Mouse (Mus musculus): ENCODE results near the gene Rgs9bp.
"Not testable (repeated sequence)": the region's sequence is repeated elsewhere in the genome, so short reads cannot be mapped to it uniquely, and the experiment has no call there.

Gene Rgs9bp

GRCm38 (mm10) chr7:35583476-35584025 is 1.8 kb downstream of the Rgs9bp start:
- DNase-seq (ENCODE audit: low read depth, low spot score): no peak

- peak; percentile 67 for DNase-seq (ENCODE audit: low read depth, low spot score)
These were observed 2.7 kb downstream of the Rgs9bp start for GRCm38 (mm10) chr7:35582719-35583118.

- DNase-seq (ENCODE audit: low read depth, low spot score): peak; percentile 87
These were observed 5.5 kb downstream of the Rgs9bp start for GRCm38 (mm10) chr7:35579849-35580248.

GRCm38 (mm10) chr7:35570883-35571282 is 14.5 kb downstream of the Rgs9bp start:
- not testable (repeated sequence) for DNase-seq (ENCODE audit: low read depth, low spot score)

- DNase-seq (ENCODE audit: low read depth, low spot score): not testable (repeated sequence)
These were observed 15.7 kb downstream of the Rgs9bp start for GRCm38 (mm10) chr7:35569724-35570123.

GRCm38 (mm10) chr7:35565965-35566364 is 19.4 kb downstream of the Rgs9bp start:
- DNase-seq (ENCODE audit: low read depth, low spot score): not testable (repeated sequence)

GRCm38 (mm10) chr7:35564872-35565271 is 20.5 kb downstream of the Rgs9bp start:
- DNase-seq (ENCODE audit: low read depth, low spot score): not testable (repeated sequence)

- DNase-seq (ENCODE audit: low read depth, low spot score): no peak
These were observed 21.1 kb downstream of the Rgs9bp start for GRCm38 (mm10) chr7:35564067-35564865.

GRCm38 (mm10) chr7:35563071-35563470 is 22.3 kb downstream of the Rgs9bp start:
- DNase-seq (ENCODE audit: low read depth, low spot score): no peak

GRCm38 (mm10) chr7:35559838-35560237 is 25.5 kb downstream of the Rgs9bp start:
- DNase-seq (ENCODE audit: low read depth, low spot score): no peak

- no peak for DNase-seq (ENCODE audit: low read depth, low spot score)
These were observed 26.7 kb downstream of the Rgs9bp start for GRCm38 (mm10) chr7:35558681-35559080.

- DNase-seq (ENCODE audit: low read depth, low spot score): no peak
These were observed 27.8 kb downstream of the Rgs9bp start for GRCm38 (mm10) chr7:35557577-35557976.

- DNase-seq (ENCODE audit: low read depth, low spot score): no peak
These were observed 28.5 kb downstream of the Rgs9bp start for GRCm38 (mm10) chr7:35556905-35557304.

GRCm38 (mm10) chr7:35556205-35556603 is 29.2 kb downstream of the Rgs9bp start, which contains the start of gene Nudt19:
Gene Nudt19, minus strand, starts transcription at chr7:35556304.
- no peak for DNase-seq (ENCODE audit: low read depth, low spot score)

GRCm38 (mm10) chr7:35555224-35556204 is 29.9 kb downstream of the Rgs9bp start:
- DNase-seq (ENCODE audit: low read depth, low spot score): peak; percentile 94

GRCm38 (mm10) chr7:35554605-35555175 is 30.7 kb downstream of the Rgs9bp start:
- peak; percentile 79 for DNase-seq (ENCODE audit: low read depth, low spot score)

- DNase-seq (ENCODE audit: low read depth, low spot score): no peak
These were observed 31.4 kb downstream of the Rgs9bp start for GRCm38 (mm10) chr7:35553751-35554604.

GRCm38 (mm10) chr7:35545881-35546280 is 39.5 kb downstream of the Rgs9bp start:
- DNase-seq (ENCODE audit: low read depth, low spot score): peak; percentile 81

GRCm38 (mm10) chr7:35537562-35537961 is 47.8 kb downstream of the Rgs9bp start, which contains the start of gene Tdrd12:
Gene Tdrd12, minus strand, starts transcription at chr7:35537745.
- DNase-seq (ENCODE audit: low read depth, low spot score): peak; percentile 94

- no peak for DNase-seq (ENCODE audit: low read depth, low spot score)
These were observed 49.5 kb downstream of the Rgs9bp start for GRCm38 (mm10) chr7:35535750-35536512.

Data from ES-CJ7 (cell line).